Mouse (Mus musculus): ENCODE measurements at regions not wholly inside any gene's neighbourhood (a gene's known extent, or its start where the extent isn't known, plus 50 kb on each side); places are given as distances from the start of the nearest gene placed in this dataset.

DNA sequence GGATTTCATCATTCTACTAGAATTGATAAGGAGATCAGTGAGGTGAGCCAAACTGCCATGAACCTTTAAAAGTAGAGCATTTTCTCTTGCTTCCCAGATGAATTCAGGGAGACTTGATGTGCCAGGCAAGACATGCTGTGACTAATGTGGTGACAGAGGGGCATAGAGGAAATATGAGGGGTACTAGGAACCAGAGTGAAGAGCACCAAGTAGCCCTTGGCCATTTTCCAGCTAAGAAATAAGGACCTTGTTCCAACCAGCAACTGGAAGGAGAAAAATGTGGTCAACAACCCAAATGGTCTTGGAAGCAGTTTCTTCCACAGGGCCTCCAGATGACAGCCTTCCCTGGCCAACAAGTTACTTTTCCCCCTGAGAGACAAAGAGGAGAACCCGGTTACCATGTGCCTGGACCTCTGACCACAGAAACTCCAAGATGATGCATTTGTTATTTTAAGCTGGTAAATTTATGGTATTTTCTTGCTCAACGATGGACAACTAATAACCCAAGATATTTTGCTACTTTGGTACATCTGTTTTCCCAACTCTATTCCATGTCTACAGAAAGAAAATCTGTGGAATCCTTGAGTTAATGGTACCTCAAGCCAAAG is 351.8 kb downstream of the Osr1 start:
- H3K4me3 ChIP-seq (ENCODE audit: insufficient read depth in 1 of 2, low read depth in 1 of 2, low read length in 2 of 2, poor library complexity in 1 of 2, severe bottlenecking in 1 of 2), result no peak overlapping the region
- H3K9ac ChIP-seq (ENCODE audit: insufficient read depth, low read depth, low read length, poor library complexity, severe bottlenecking), result no peak overlapping the region
- TF ChIP-seq ZC3H11A (IDR thresholded peaks at IDR 0.05; ENCODE audit: borderline replicate concordance, low read depth, low read length) (no peak), MAFK (IDR thresholded peaks at IDR 0.05; ENCODE audit: insufficient read depth, low read depth, low read length) (no peak), HCFC1 (IDR thresholded peaks at IDR 0.05; ENCODE audit: borderline replicate concordance, insufficient read depth, low read length) (no peak), ZNF384 (IDR thresholded peaks at IDR 0.05; ENCODE audit: low read depth, low read length) (no peak), CHD2 (IDR thresholded peaks at IDR 0.05; ENCODE audit: low read depth, low read length) (no peak)
- no peaks in the 10 kb centered on the region for H3K4me1 ChIP-seq (ENCODE audit: control insufficient read depth in 2 of 2, insufficient read depth in 2 of 2, low read length in 2 of 2, poor library complexity in 1 of 2)
- no peak overlapping the region for H3K27ac ChIP-seq (ENCODE audit: insufficient read depth, low read depth, low read length, poor library complexity, severe bottlenecking)
- no peaks in the 10 kb centered on the region for H3K36me3 ChIP-seq (ENCODE audit: control insufficient read depth, insufficient read depth, low read length, poor library complexity, severe bottlenecking)
- DNase-seq (ENCODE audit: low read depth, low spot score), result no peak
- no peaks in the 10 kb centered on the region; the same call in 1 of the 2 replicates for H3K9me3 ChIP-seq (ENCODE audit: control insufficient read depth, insufficient read depth, low read depth, low read length)
- in situ Hi-C loops (cut with MboI; ENCODE audit: low sequenced_read_pairs in 2 of 2, unreplicated experiment in 2 of 2), result no loop called here

- no peak for DNase-seq (ENCODE audit: low read depth, low spot score)
- Histone ChIP-seq H3K27ac (ENCODE audit: insufficient read depth, low read depth, low read length, poor library complexity, severe bottlenecking) (no peak overlapping the region), H3K36me3 (ENCODE audit: control insufficient read depth, insufficient read depth, low read length, poor library complexity, severe bottlenecking) (no peaks in the 10 kb centered on the region), H3K4me1 (ENCODE audit: control insufficient read depth in 2 of 2, insufficient read depth in 2 of 2, low read length in 2 of 2, poor library complexity in 1 of 2) (no peaks in the 10 kb centered on the region), H3K9ac (ENCODE audit: insufficient read depth, low read depth, low read length, poor library complexity, severe bottlenecking) (no peak overlapping the region), H3K9me3 (ENCODE audit: control insufficient read depth, insufficient read depth, low read depth, low read length) (no peaks in the 10 kb centered on the region; the same call in 1 of the 2 replicates), H3K4me3 (ENCODE audit: insufficient read depth in 1 of 2, low read depth in 1 of 2, low read length in 2 of 2, poor library complexity in 1 of 2, severe bottlenecking in 1 of 2) (no peak overlapping the region)
- no peak for TF ChIP-seq MAFK (IDR thresholded peaks at IDR 0.05; ENCODE audit: insufficient read depth, low read depth, low read length)
- no peak for TF ChIP-seq HCFC1 (IDR thresholded peaks at IDR 0.05; ENCODE audit: borderline replicate concordance, insufficient read depth, low read length)
- no peak for TF ChIP-seq ZNF384 (IDR thresholded peaks at IDR 0.05; ENCODE audit: low read depth, low read length)
- no peak for TF ChIP-seq ZC3H11A (IDR thresholded peaks at IDR 0.05; ENCODE audit: borderline replicate concordance, low read depth, low read length)
- TF ChIP-seq CHD2 (IDR thresholded peaks at IDR 0.05; ENCODE audit: low read depth, low read length), result no peak
- in situ Hi-C loops (cut with MboI; ENCODE audit: low sequenced_read_pairs in 2 of 2, unreplicated experiment in 2 of 2), result no loop called here
These were observed 354.6 kb downstream of the Osr1 start for GRCm38 (mm10) chr12:9924561-9924960.

GRCm38 (mm10) chr12:9934158-9934557 is 364.2 kb downstream of the Osr1 start:
- in situ Hi-C loops (cut with MboI; ENCODE audit: low sequenced_read_pairs in 2 of 2, unreplicated experiment in 2 of 2), result no loop called here
- Histone ChIP-seq H3K9me3 (ENCODE audit: control insufficient read depth, insufficient read depth, low read depth, low read length) (no peaks in the 10 kb centered on the region), H3K4me1 (ENCODE audit: control insufficient read depth in 2 of 2, insufficient read depth in 2 of 2, low read length in 2 of 2, poor library complexity in 1 of 2) (no peaks in the 10 kb centered on the region), H3K27ac (ENCODE audit: insufficient read depth, low read depth, low read length, poor library complexity, severe bottlenecking) (no peak overlapping the region), H3K36me3 (ENCODE audit: control insufficient read depth, insufficient read depth, low read length, poor library complexity, severe bottlenecking) (no peaks in the 10 kb centered on the region), H3K4me3 (ENCODE audit: insufficient read depth in 1 of 2, low read depth in 1 of 2, low read length in 2 of 2, poor library complexity in 1 of 2, severe bottlenecking in 1 of 2) (no peak overlapping the region), H3K9ac (ENCODE audit: insufficient read depth, low read depth, low read length, poor library complexity, severe bottlenecking) (no peak overlapping the region)
- TF ChIP-seq ZNF384 (IDR thresholded peaks at IDR 0.05; ENCODE audit: low read depth, low read length), result no peak
- no peak for TF ChIP-seq MAFK (IDR thresholded peaks at IDR 0.05; ENCODE audit: insufficient read depth, low read depth, low read length)
- no peak for TF ChIP-seq CHD2 (IDR thresholded peaks at IDR 0.05; ENCODE audit: low read depth, low read length)
- no peak for TF ChIP-seq ZC3H11A (IDR thresholded peaks at IDR 0.05; ENCODE audit: borderline replicate concordance, low read depth, low read length)
- no peak for TF ChIP-seq HCFC1 (IDR thresholded peaks at IDR 0.05; ENCODE audit: borderline replicate concordance, insufficient read depth, low read length)
- no peak for DNase-seq (ENCODE audit: low read depth, low spot score)

DNA sequence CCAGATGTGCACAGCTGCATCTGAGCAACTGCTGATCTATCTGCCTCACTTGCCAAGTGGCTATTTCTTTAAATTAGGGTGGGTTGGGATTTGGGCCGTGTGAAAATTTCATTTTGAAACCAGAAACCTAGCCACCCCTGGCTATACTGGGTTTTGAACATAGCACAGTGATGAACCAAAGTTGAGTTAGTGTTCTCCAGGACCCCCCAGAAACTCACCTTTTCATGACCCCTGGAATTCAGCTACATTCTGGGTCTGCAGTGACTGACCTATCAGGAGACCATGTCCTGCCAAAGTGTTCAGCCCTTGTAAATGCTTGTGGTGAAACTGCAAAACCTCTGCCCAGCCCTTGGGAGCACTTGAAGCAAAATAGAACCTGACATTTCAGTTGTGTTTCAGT is 371.4 kb downstream of the Osr1 start:
- DNase-seq (ENCODE audit: low read depth, low spot score), result no peak
- in situ Hi-C loops (cut with MboI; ENCODE audit: low sequenced_read_pairs in 2 of 2, unreplicated experiment in 2 of 2), result no loop called here
- Histone ChIP-seq H3K36me3 (ENCODE audit: control insufficient read depth, insufficient read depth, low read length, poor library complexity, severe bottlenecking) (no peaks in the 10 kb centered on the region), H3K9me3 (ENCODE audit: control insufficient read depth, insufficient read depth, low read depth, low read length) (no peaks in the 10 kb centered on the region), H3K27ac (ENCODE audit: insufficient read depth, low read depth, low read length, poor library complexity, severe bottlenecking) (no peak overlapping the region), H3K9ac (ENCODE audit: insufficient read depth, low read depth, low read length, poor library complexity, severe bottlenecking) (no peak overlapping the region), H3K4me3 (ENCODE audit: insufficient read depth in 1 of 2, low read depth in 1 of 2, low read length in 2 of 2, poor library complexity in 1 of 2, severe bottlenecking in 1 of 2) (no peak overlapping the region), H3K4me1 (ENCODE audit: control insufficient read depth in 2 of 2, insufficient read depth in 2 of 2, low read length in 2 of 2, poor library complexity in 1 of 2) (no peaks in the 10 kb centered on the region)
- TF ChIP-seq ZC3H11A (IDR thresholded peaks at IDR 0.05; ENCODE audit: borderline replicate concordance, low read depth, low read length) (no peak), ZNF384 (IDR thresholded peaks at IDR 0.05; ENCODE audit: low read depth, low read length) (no peak), HCFC1 (IDR thresholded peaks at IDR 0.05; ENCODE audit: borderline replicate concordance, insufficient read depth, low read length) (no peak), CHD2 (IDR thresholded peaks at IDR 0.05; ENCODE audit: low read depth, low read length) (no peak), MAFK (IDR thresholded peaks at IDR 0.05; ENCODE audit: insufficient read depth, low read depth, low read length) (no peak)

Data from ES-E14 (cell line).